Mouse (Mus musculus) 416B (cell line): Measurements from ENCODE around the gene Ptprn2.

Experiments
- DNase-seq: peaks from one replicate; pipeline ENCODE4 v3.0.0; 2011; ENCODE audit warnings: low read depth

Ptprn2 gene

DNA sequence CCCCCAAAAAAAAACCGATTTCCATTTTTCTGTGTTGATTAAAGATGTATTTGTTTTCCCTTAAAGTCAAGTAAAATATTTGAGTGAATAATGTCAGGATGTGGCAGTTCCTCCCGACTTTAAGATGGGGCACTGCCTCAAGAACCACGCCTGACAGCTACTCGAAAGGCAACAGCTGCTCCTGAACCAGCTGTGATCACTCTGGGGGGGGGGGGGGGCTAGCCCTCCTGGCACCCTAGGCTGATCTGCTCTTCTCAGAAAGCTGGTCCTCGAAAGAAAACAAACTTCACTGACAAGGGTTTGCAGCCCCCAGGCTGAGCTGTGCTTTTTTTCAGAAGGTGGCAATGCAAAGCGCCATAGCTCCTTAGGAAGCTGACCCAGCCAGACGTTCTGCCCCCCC, 663.7 kb downstream of the Ptprn2 start:
- DNase-seq, result no peak

- DNase-seq, result no peak
Measured at GRCm38 (mm10) chr12:117150611-117151395, 665.3 kb downstream of the Ptprn2 start.

- DNase-seq, result no peak
Measured at GRCm38 (mm10) chr12:117151611-117152010, 666.1 kb downstream of the Ptprn2 start.

DNA sequence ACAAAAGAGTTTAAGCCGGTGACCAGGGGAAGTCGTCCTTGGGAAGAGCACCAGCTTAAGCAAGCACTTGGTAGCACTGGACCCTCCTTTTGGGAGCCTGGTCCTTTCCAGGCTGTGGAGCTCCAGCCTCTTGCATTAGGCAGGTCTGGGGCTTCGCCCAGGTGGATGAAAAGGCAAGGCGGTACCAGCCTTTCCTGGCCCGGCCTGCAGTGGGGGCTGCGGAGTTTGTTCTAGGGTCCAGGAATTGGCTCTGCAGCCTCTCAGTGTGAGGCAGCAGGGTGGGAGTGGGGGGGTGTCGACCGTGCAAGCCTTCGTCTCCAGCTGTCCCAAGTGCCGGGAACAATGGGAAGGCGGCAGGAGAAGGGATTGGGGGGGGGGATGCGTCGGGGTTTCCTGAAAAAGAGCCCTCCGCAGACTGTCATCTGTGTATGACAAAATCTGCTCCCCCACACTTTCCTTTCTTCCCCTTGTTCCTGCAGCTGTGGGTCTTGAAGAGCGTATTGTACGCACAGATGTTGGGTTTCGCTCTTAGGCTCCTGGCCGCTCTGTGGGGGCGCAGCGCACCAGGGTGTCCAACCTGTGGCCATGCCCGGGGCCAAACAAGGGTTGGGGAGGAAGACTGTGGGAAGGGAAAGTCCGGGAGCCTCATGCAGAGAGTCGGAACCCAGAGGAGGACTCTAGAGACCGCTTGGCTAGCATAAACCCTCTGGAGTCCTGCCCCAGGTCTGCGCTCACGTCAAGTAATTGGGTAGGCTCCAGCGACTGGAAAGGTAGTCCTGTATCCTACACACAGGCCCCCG, 667.0 kb downstream of the Ptprn2 start:
- DNase-seq, result no peak

DNA sequence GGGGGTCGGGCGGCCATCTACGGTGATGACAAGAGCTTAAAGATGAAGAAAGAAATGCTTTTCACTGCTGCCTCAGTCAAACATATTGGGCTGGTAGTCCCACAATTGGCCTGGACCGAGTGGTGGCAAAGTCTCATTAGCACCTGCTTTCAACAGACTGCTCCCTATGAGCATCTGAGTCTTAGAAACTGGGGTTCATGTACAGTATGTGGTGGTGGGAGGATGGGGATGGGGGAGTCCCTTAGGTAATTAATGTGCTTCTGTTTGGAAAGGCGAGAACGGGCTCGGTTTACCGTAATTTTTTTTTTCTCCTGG, 667.6 kb downstream of the Ptprn2 start:
- DNase-seq, result no peak

- DNase-seq, result no peak
Measured at GRCm38 (mm10) chr12:117153671-117154355, 668.3 kb downstream of the Ptprn2 start.

GRCm38 (mm10) chr12:117154356-117155243, 669.1 kb downstream of the Ptprn2 start:
- DNase-seq, result no peak

DNA sequence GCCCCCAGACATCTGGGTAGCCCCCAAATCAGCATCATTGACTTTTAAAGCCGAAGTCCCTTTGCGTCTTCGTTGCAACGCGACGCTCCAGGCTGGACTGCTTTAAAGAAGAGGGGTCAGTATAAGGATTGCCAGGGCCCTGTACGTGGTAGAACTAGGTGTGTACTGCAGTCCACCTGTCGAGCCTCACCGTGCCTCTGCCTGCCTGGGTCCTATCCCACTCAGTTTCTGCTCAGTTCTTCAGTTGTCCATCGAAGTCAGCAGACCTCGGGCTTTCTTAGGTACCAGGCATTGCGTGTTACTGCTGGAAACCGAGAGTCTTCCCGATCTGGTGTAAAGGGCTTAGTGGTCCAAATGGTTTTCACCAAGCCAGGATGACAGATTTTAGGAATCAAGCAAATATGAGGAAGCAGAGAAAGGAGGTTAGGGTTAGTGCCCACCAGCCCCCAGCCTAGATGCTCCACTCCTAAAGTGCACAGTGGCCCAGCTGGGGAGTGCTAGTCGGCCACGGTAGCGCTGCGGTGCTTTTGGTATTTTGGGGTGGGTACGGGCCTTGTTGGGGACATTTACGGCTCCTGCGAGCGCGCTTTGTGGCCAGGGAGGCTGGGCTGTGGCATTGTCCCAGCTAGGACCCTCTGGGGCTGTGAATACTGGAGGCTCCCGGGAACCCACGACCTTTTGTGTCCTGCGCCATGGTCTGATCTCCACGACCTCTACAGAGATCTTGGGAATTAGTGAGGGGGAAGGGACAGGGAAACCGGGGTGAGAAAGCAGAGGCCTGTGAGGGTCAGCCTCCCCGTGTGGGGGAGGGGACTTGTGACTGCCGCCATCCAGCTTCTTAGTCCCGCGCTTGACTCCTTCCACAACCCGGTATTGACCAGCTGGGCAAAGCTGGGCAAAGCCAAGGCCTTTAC, 670.0 kb downstream of the Ptprn2 start:
- DNase-seq, result no peak

DNA sequence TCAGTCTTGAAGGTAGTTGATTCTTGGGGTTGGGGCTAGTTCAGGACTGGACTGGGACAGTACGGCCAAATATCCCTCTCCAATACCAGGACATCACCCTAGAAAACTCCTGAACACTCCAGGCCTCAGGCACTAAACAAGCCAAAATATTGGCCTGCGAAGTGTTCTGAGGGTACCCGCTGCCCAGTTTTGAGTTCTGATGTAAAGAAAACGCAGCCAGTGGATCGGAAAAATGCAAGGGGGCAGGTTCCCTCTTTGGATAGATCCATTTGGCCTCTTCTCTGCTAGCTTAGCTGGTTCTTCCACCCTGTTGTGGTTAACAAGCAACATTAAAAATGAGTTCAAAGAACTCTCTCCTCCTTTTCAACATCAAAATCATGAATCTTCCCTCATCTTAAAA, 670.7 kb downstream of the Ptprn2 start:
- DNase-seq, result no peak

GRCm38 (mm10) chr12:117156786-117157185, 671.3 kb downstream of the Ptprn2 start:
- DNase-seq, result no peak

- no peak for DNase-seq
Measured at GRCm38 (mm10) chr12:117157249-117157648, 671.7 kb downstream of the Ptprn2 start.

- DNase-seq, result no peak
Measured at GRCm38 (mm10) chr12:117157660-117158386, 672.3 kb downstream of the Ptprn2 start.

DNA sequence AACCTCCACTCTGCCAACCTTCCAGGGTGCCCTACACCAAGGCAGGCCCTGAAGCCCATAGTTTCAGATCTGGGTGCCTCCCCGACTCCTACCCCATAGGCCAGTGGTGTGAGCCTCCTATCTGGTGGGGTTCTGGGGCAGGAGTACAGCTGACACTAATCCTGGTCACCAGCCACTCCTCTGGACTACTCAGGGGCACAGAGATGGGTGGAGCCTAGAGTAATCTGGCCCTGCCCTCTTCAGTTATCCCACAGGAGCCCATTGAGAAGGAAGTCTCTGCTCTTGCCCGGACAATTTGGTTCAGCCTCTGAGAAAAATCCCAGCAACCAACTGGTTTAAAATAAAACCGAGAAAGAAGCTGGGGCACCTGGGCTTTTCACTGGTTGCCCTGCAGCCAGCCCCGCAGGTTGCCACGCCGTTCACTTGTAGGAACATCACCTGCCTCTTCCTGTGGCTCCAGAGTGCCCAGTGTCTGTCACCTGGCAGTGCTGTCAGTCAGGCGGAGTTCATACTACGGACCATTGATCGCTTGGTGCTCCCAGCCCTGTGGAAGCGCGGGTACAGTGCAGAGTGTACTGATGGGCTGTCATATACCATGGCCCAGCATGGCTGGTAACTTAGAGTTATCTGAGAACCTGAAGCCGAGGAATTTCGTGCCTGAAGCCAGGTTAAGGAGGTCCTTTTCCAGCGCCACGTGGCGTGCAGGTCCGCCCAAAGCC, 673.6 kb downstream of the Ptprn2 start:
- DNase-seq, result no peak

DNA sequence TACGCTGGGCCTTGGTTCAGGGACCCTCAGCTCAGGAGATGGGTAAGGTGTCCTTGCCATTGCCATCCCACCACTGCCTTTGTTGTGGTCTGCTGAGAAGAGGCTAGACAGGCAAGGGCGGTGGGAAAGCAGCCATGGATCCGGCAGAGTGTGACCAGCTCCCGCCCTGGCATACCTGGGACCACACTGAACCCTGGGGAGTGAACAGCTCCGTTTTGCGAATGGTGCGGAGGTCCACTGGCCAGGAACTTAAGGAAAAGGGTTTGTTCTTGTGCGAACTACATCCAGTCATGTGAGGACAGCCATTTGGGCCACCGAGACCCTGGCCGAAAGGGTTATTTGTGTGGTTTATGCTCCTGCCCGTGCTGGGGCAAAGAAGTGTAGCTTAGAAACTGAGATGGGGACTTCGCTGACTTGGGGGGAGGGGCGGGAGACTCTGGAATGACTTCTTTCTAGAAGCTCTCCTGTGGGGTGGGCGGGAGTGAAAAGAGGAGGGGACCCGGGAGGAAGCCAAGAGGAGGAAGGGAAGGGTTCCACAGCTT, 674.2 kb downstream of the Ptprn2 start:
- DNase-seq, result no peak

- no peak for DNase-seq
Measured at GRCm38 (mm10) chr12:117160211-117160891, 674.8 kb downstream of the Ptprn2 start.

- no peak for DNase-seq
Measured at GRCm38 (mm10) chr12:117162180-117162579, 676.7 kb downstream of the Ptprn2 start.

- no peak for DNase-seq
Measured at GRCm38 (mm10) chr12:117163789-117164188, 678.3 kb downstream of the Ptprn2 start.

DNA sequence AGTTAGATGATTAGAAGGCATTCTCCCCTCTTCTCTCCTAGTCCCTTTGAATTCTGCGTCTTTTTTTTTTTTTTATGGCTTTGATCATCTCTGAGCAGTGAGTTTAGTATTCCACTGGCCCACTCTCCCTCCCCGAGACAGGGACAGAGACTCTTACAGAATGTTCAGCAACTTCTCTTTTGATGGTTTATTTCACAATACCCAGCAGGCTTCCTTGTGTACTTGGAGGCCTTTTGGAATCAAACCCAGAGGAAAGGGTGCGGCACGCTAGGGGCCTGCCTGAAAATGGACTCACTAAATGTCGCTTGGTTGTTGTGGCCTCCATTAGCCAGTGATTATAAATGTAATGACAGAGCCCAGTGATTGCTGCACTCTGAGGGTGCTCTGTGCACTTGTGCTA, 680.7 kb downstream of the Ptprn2 start:
- DNase-seq, result no peak

DNA sequence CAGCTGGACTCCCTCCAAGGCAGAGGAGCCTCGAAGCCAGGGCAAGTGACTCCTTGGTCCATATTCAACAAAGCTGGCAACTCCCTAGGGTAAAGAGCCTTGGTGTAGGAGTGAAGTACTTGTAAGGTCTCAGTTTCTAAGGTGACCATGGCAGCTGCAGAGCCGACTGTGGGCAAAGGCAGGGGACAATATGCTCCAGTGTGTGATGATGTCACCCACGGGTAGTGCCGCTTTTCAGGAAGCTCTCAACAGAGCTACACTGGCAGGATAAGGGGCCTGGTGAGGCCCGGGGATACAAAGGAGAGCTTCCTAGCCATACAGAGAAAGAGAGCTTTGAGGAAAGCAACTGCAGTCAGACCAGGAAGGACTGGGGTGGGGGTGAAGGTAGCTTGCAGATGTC, 684.1 kb downstream of the Ptprn2 start:
- DNase-seq, result no peak
